Mouse (Mus musculus) urinary bladder, postnatal 25 days (tissue): ENCODE data around the gene Tmem221.
"Not testable (repeated sequence)": the region's sequence is repeated elsewhere in the genome, so short reads cannot be mapped to it uniquely, and the experiment has no call there.

Experiments used
- DNase-seq: peaks from one replicate; pipeline ENCODE4 v3.0.0; 2022; ENCODE audit warnings: low spot score

Gene Tmem221

GRCm38 (mm10) chr8:71547590-71547989 is 11.1 kb downstream of the Tmem221 start:
- DNase-seq, result no peak

GRCm38 (mm10) chr8:71545053-71545452 is 13.6 kb downstream of the Tmem221 start:
- DNase-seq, result no peak

GRCm38 (mm10) chr8:71543755-71544154 is 14.9 kb downstream of the Tmem221 start:
- no peak for DNase-seq

- peak; percentile 81 for DNase-seq
Measured at GRCm38 (mm10) chr8:71542632-71543343, 15.9 kb downstream of the Tmem221 start, which contains the start of gene Mvb12a. Mvb12a (plus strand) TSS chr8:71542922.

GRCm38 (mm10) chr8:71537028-71537867 is 21.4 kb downstream of the Tmem221 start, which contains the start of gene Bst2:
Bst2 (minus strand) TSS chr8:71537456.
- peak; percentile 73 for DNase-seq

- no peak for DNase-seq
Measured at GRCm38 (mm10) chr8:71535663-71536062, 23.0 kb downstream of the Tmem221 start.

GRCm38 (mm10) chr8:71534263-71534810 is 24.3 kb downstream of the Tmem221 start:
- DNase-seq, result no peak

GRCm38 (mm10) chr8:71530735-71531467 is 27.8 kb downstream of the Tmem221 start:
- not testable (repeated sequence) for DNase-seq

GRCm38 (mm10) chr8:71528362-71529073 is 30.2 kb downstream of the Tmem221 start:
- no peak for DNase-seq

- no peak for DNase-seq
Measured at GRCm38 (mm10) chr8:71527162-71527870, 31.4 kb downstream of the Tmem221 start.

GRCm38 (mm10) chr8:71526272-71526671 is 32.4 kb downstream of the Tmem221 start:
- DNase-seq, result no peak

GRCm38 (mm10) chr8:71525226-71526050 is 33.2 kb downstream of the Tmem221 start, which contains the start of gene Ccdc194:
Ccdc194 (minus strand) TSS chr8:71525711.
- no peak for DNase-seq

GRCm38 (mm10) chr8:71521634-71522033 is 37.0 kb downstream of the Tmem221 start:
- peak; percentile 94 for DNase-seq

GRCm38 (mm10) chr8:71519037-71519825 is 39.4 kb downstream of the Tmem221 start:
- DNase-seq, result peak; percentile 51

GRCm38 (mm10) chr8:71516786-71517185 is 41.9 kb downstream of the Tmem221 start:
- DNase-seq, result no peak

GRCm38 (mm10) chr8:71515043-71515442 is 43.6 kb downstream of the Tmem221 start:
- DNase-seq, result no peak

GRCm38 (mm10) chr8:71513018-71513754 is 45.5 kb downstream of the Tmem221 start:
- no peak for DNase-seq

- no peak for DNase-seq
Measured at GRCm38 (mm10) chr8:71511644-71512043, 47.0 kb downstream of the Tmem221 start, which contains the start of gene Plvap. Plvap (minus strand) TSS chr8:71511752.
